Mouse (Mus musculus): ENCODE results near the gene Fgf11.

DNA sequence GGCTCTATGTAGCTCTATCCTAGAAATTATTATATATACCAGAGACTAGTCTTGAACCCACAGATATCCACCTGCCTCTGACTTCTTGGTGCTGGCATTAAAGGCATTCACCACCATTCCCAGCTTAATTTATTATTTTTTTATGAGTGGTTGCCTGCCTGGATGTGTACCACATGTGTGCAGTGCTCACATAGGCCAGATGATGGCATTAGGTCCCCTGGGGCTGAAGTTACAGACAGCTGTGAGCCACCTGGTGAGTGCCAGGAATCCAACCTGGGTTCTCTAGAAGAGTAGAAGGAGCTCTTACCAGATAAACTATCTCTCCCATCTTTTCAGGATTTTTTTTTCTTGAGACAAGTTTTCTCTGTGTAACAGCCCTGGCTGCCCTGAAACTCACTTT, 8.6 kb upstream of the Fgf11 start:
- no peak for TF ChIP-seq CTCF (IDR thresholded peaks at IDR 0.05; ENCODE audit: insufficient read depth, low read depth, low read length)
- TF ChIP-seq POLR2A (IDR thresholded peaks at IDR 0.05; ENCODE audit: insufficient read depth, low read depth, low read length) = no peak
